In genomic region chr1:40659017-40659416, GRCm38 (mm10) we compare ENCODE assay signal across 25 mouse cellular contexts. TPM values are rescaled to one million over a fixed set of nuclear protein-coding genes. Genes with fewer than 3 reads are reported as not detected.
DNase-seq lines count a peak whose midpoint lies in the region; ATAC-seq and TF ChIP-seq lines count a peak whose summit lies in the region.
"Had no signal": no experiment of that assay in that cellular context is flagged by ENCODE, and none has a peak within 500 bp of the region (broad histone marks: within the 10 kb centered on the region; RNA-seq: fewer than 3 reads in every experiment).

No protein-coding gene starts in this region.

- H3K4me2 ChIP-seq in heart, embryonic 13.5 days, result peak overlapping the region; percentile 37
- H3K4me2 ChIP-seq in intestine, embryonic 15.5 days (replicated peaks), result peak overlapping the region; percentile 26; the same call in 1 of the 2 replicates
- H3K4me2 ChIP-seq in stomach, postnatal 0 days (replicated peaks; ENCODE audit: low read depth), result peak overlapping the region; percentile 31; the same call in 1 of the 2 replicates
- H3K4me2 ChIP-seq in hindbrain, embryonic 12.5 days (replicated peaks), result no peak overlapping the region
- H3K4me2 ChIP-seq: liver, embryonic 12.5 days had no signal

- no peaks in the 10 kb centered on the region for H3K36me3 ChIP-seq in heart, embryonic 13.5 days
- H3K36me3 ChIP-seq in kidney, adult 2 months (ENCODE audit: control insufficient read depth, insufficient read depth, low read length), result no peaks in the 10 kb centered on the region
- no peaks in the 10 kb centered on the region for H3K36me3 ChIP-seq in intestine, embryonic 15.5 days
- H3K36me3 ChIP-seq in stomach, postnatal 0 days (ENCODE audit: control insufficient read depth, insufficient read depth, low read length), result no peaks in the 10 kb centered on the region
- H3K36me3 ChIP-seq in hindbrain, embryonic 12.5 days, result no peaks in the 10 kb centered on the region
- H3K36me3 ChIP-seq: liver, embryonic 12.5 days had no signal

- H3K27me3 ChIP-seq in heart, embryonic 13.5 days (replicated peaks), result 0 out of 2 replicates have a peak, but pooled peaks cover 4% of the 10 kb centered on the region
- H3K27me3 ChIP-seq in kidney, adult 2 months (replicated peaks; ENCODE audit: control insufficient read depth, insufficient read depth, low read length), result no peaks in the 10 kb centered on the region
- H3K27me3 ChIP-seq in intestine, embryonic 15.5 days (replicated peaks), result no peaks in the 10 kb centered on the region
- no peaks in the 10 kb centered on the region for H3K27me3 ChIP-seq in stomach, postnatal 0 days (ENCODE audit: control insufficient read depth, insufficient read depth, low read length)
- no peaks in the 10 kb centered on the region for H3K27me3 ChIP-seq in hindbrain, embryonic 12.5 days
- H3K27me3 ChIP-seq: liver, embryonic 12.5 days had no signal

- no peak overlapping the region for H3K4me3 ChIP-seq in heart, embryonic 13.5 days
- H3K4me3 ChIP-seq in kidney, adult 2 months (ENCODE audit: insufficient read depth, low read depth, low read length), result no peak overlapping the region
- no peak overlapping the region for H3K4me3 ChIP-seq in intestine, embryonic 15.5 days (replicated peaks)
- H3K4me3 ChIP-seq in stomach, postnatal 0 days (ENCODE audit: low read depth, low read length), result no peak overlapping the region
- H3K4me3 ChIP-seq in hindbrain, embryonic 12.5 days, result no peak overlapping the region
- H3K4me3 ChIP-seq: erythroblast, embryonic 14.5 days; left cerebral cortex, adult 2 months; liver, embryonic 12.5 days had no signal

- no peak for TF ChIP-seq CTCF in kidney, adult 2 months (conservative IDR thresholded peaks at IDR 0.05; ENCODE audit: insufficient read depth, insufficient read length, low read depth, low read length)
- TF ChIP-seq CTCF in stomach, postnatal 0 days (IDR thresholded peaks at IDR 0.05; ENCODE audit: low read depth), result no peak

- no peak for ATAC-seq in heart, embryonic 13.5 days (ENCODE audit: extremely low read depth, insufficient number of reproducible peaks, low FRiP score, low TSS enrichment)
- peak; percentile 52 for ATAC-seq in intestine, embryonic 15.5 days
- ATAC-seq in stomach, postnatal 0 days (ENCODE audit: low FRiP score, low TSS enrichment), result no peak
- ATAC-seq in hindbrain, embryonic 12.5 days (ENCODE audit: low FRiP score), result no peak
- ATAC-seq: forebrain, embryonic 14.5 days; hindbrain, embryonic 16.5 days; liver, embryonic 12.5 days had no signal

- TF ChIP-seq POLR2A in kidney, adult 2 months (IDR thresholded peaks at IDR 0.05; ENCODE audit: low read depth, low read length), result no peak

- H3K4me1 ChIP-seq in heart, embryonic 13.5 days, result peaks cover 18% of the 10 kb centered on the region
- no peaks in the 10 kb centered on the region for H3K4me1 ChIP-seq in kidney, adult 2 months (ENCODE audit: control insufficient read depth, insufficient read depth, low read length)
- no peaks in the 10 kb centered on the region for H3K4me1 ChIP-seq in intestine, embryonic 15.5 days (replicated peaks)
- H3K4me1 ChIP-seq in stomach, postnatal 0 days (replicated peaks; ENCODE audit: control insufficient read depth, insufficient read depth), result 0 out of 2 replicates have a peak, but pooled peaks cover 2% of the 10 kb centered on the region
- H3K4me1 ChIP-seq in hindbrain, embryonic 12.5 days, result no peaks in the 10 kb centered on the region
- H3K4me1 ChIP-seq: liver, embryonic 12.5 days had no signal

- H3K27ac ChIP-seq in heart, embryonic 13.5 days (replicated peaks), result no peak overlapping the region
- no peak overlapping the region for H3K27ac ChIP-seq in kidney, adult 2 months (ENCODE audit: insufficient read depth, low read depth, low read length)
- H3K27ac ChIP-seq in intestine, embryonic 15.5 days, result no peak overlapping the region
- peak overlapping the region; percentile 73; the same call in 1 of the 2 replicates for H3K27ac ChIP-seq in stomach, postnatal 0 days (replicated peaks)
- no peak overlapping the region for H3K27ac ChIP-seq in hindbrain, embryonic 12.5 days
- H3K27ac ChIP-seq: left cerebral cortex, adult 2 months; liver, embryonic 12.5 days had no signal

- DNase-seq in heart, adult 18-20 months, result no peak
- DNase-seq in kidney, postnatal 10 days, result peak; percentile 24
- no peak for DNase-seq in kidney, adult 2 months
- peak; percentile 51 for DNase-seq in stomach, postnatal 0 days (ENCODE audit: low spot score)
- no peak for DNase-seq in right cerebral cortex, postnatal 4 days
- DNase-seq: adrenal gland, postnatal 25 days; cerebellum, adult 11 months; cerebellum, postnatal 10 days; gastrocnemius, postnatal 25 days; heart, postnatal 36 days; layer of hippocampus, adult 9-11 months; left cerebral cortex, postnatal 4 days; lung, adult 2 months; lung, postnatal 4 days; retina, postnatal 1 day; thymus, adult 18-20 months had no signal

- H3K9ac ChIP-seq in heart, embryonic 13.5 days, result no peak overlapping the region
- no peak overlapping the region for H3K9ac ChIP-seq in intestine, embryonic 15.5 days
- no peak overlapping the region for H3K9ac ChIP-seq in stomach, postnatal 0 days (ENCODE audit: low read length)
- H3K9ac ChIP-seq in hindbrain, embryonic 12.5 days, result no peak overlapping the region
- H3K9ac ChIP-seq: liver, embryonic 12.5 days had no signal

- TF ChIP-seq EP300 in stomach, postnatal 0 days (optimal IDR thresholded peaks at IDR 0.05), result no peak

- H3K9me3 ChIP-seq in heart, embryonic 13.5 days, result 0 out of 2 replicates have a peak, but pooled peaks cover 2% of the 10 kb centered on the region
- no peaks in the 10 kb centered on the region for H3K9me3 ChIP-seq in intestine, embryonic 15.5 days
- H3K9me3 ChIP-seq in stomach, postnatal 0 days (ENCODE audit: control insufficient read depth, low read length), result no peaks in the 10 kb centered on the region
- no peaks in the 10 kb centered on the region for H3K9me3 ChIP-seq in hindbrain, embryonic 12.5 days (replicated peaks)
- H3K9me3 ChIP-seq: liver, embryonic 12.5 days had no signal

- 60% methylated on average over 12 of the region's 12 CpGs for WGBS in heart, embryonic 13.5 days
- WGBS in kidney, adult 2 months, result 19% methylated on average over 12 of the region's 12 CpGs
- WGBS in intestine, embryonic 15.5 days, result 40% methylated on average over 12 of the region's 12 CpGs
- WGBS in stomach, postnatal 0 days, result 29% methylated on average over 12 of the region's 12 CpGs
- 65% methylated on average over 12 of the region's 12 CpGs for WGBS in hindbrain, embryonic 12.5 days

RNA-seq across cellular contexts. Expression of gene Slc9a2, which starts 21.4 kb away (rescaled TPM):
- 0.08 and 0.19 TPM in 2 replicates for polyA plus RNA-seq in heart, embryonic 13.5 days (2015; fragmentation: Nextera tagmentation; extraction: Ambion mirVana)
- 1 to 10 TPM; 2.7 to 2.8 TPM for total RNA-seq in heart, adult 18-20 months (2021)
- 14.5 and 23.7 TPM in 2 replicates for polyA plus RNA-seq in kidney, adult 2 months (2012; rRNA removed)
- polyA plus RNA-seq in intestine, embryonic 15.5 days (2015; fragmentation: Nextera tagmentation; extraction: Ambion mirVana), result 0.44 and 0.48 TPM in 2 replicates
- polyA plus RNA-seq in stomach, postnatal 0 days (2015; fragmentation: Nextera tagmentation; extraction: Ambion mirVana), result 13.9 and 14.2 TPM in 2 replicates
- polyA plus RNA-seq in hindbrain, embryonic 12.5 days (2016; fragmentation: Nextera tagmentation; extraction: Ambion mirVana), result 0.13 and 0.16 TPM in 2 replicates
- polyA plus RNA-seq: erythroblast, embryonic 14.5 days; liver, embryonic 12.5 days; neural tube, embryonic 11.5 days had no signal

Comparison
In these comparisons a context has a peak if more than half of its experiments do, and no peak if none do; other contexts are left out.
1. DNase-seq: peak in kidney, postnatal 10 days (single experiment) and stomach, postnatal 0 days (single experiment); none in heart, adult 18-20 months (0 of 2), kidney, adult 2 months (single experiment) and right cerebral cortex, postnatal 4 days (single experiment).
2. RNA of gene Slc9a2, which starts 21.4 kb away (polyA plus RNA-seq): 14.5 to 23.7 TPM in kidney, adult 2 months and 13.9 to 14.2 TPM in stomach, postnatal 0 days; 0.44 to 0.48 TPM in intestine, embryonic 15.5 days, 0.08 to 0.19 TPM in heart, embryonic 13.5 days and 0.13 to 0.16 TPM in hindbrain, embryonic 12.5 days; every median in the first group is over 10 times any median in the second.